11 mouse cellular contexts compared by ENCODE assay signal in the genomic region with DNA sequence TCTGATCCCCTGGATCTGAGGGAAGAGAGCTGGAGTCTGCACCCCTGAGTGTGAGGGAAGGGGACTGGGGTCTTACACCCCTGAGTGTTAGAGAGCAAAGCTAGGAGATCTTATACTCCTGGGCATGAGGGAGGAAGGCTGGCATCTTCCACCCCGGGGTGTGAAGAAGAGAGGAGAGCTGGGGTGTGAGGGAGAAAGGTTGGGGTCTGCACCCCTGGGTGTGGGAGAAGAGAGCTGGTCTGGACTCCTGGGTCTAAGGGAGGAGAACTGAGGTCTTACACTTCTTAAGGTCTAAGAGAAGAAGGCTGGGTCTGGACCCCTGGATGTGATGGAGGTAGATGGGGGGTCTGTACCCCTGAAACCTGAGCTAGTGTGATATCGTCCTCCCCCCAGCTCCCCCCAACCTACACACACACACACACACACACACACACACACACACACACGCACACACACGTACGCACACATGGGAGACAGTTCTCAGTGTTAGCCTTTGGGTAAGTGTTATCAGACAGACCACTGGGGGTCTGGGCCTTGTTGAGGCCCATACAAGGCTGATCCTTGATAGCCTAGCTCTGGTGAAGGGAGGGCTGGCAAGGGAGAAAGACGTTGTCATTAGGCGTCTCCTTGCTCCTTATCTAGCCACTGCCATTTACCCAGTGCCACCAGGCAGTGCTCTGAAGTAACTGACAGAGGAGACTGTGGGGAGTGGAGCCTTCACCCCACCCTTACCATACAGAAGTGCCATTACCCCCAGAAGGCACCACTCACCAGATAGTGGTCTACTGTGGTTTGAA. TPM values are rescaled to one million over a fixed set of nuclear protein-coding genes. Genes with fewer than 3 reads are reported as not detected.
DNase-seq lines count a peak whose midpoint lies in the region; ATAC-seq lines count a peak whose summit lies in the region.
"Had no signal": no experiment of that assay in that cellular context is flagged by ENCODE, and none has a peak within 500 bp of the region (broad histone marks: within the 10 kb centered on the region; RNA-seq: fewer than 3 reads in every experiment).

No protein-coding gene starts in this region.

- no peaks in the 10 kb centered on the region for H3K9me3 ChIP-seq in hindbrain, embryonic 11.5 days (ENCODE audit: control insufficient read depth, low read length)
- no peaks in the 10 kb centered on the region for H3K9me3 ChIP-seq in hindbrain, embryonic 12.5 days (replicated peaks)
- H3K9me3 ChIP-seq in intestine, embryonic 16.5 days (ENCODE audit: control insufficient read depth, low read length): no peaks in the 10 kb centered on the region

- no peaks in the 10 kb centered on the region for H3K36me3 ChIP-seq in hindbrain, embryonic 11.5 days (ENCODE audit: control insufficient read depth, insufficient read depth, low read length)
- no peaks in the 10 kb centered on the region for H3K36me3 ChIP-seq in hindbrain, embryonic 12.5 days
- H3K36me3 ChIP-seq in intestine, embryonic 16.5 days (ENCODE audit: control insufficient read depth, insufficient read depth, low read length): no peaks in the 10 kb centered on the region

- no peak for DNase-seq in hindbrain, embryonic 11.5 days (ENCODE audit: low spot score)
- DNase-seq in MEL-GATA-1-ER (ENCODE audit: extremely low read depth, low read depth): peak; percentile 89
- peak; percentile 51 to 62 for DNase-seq in spleen, postnatal 14 days (ENCODE audit: low spot score in 2 of 2)
- no peak for DNase-seq in B cell, adult 2 months
- DNase-seq in adrenal gland, postnatal 4 days (ENCODE audit: low spot score in 2 of 2): no peak
- no peak for DNase-seq in ovary, postnatal 10 days (ENCODE audit: low spot score)
- DNase-seq: cerebellum, postnatal 25 days; layer of hippocampus, adult 9-11 months had no signal

- H3K4me2 ChIP-seq in hindbrain, embryonic 11.5 days (replicated peaks; ENCODE audit: low read depth, low read length): no peak overlapping the region
- H3K4me2 ChIP-seq in hindbrain, embryonic 12.5 days (replicated peaks): no peak overlapping the region
- no peak overlapping the region for H3K4me2 ChIP-seq in intestine, embryonic 16.5 days (ENCODE audit: low read depth, low read length)

- H3K27ac ChIP-seq in hindbrain, embryonic 11.5 days (ENCODE audit: low read depth, low read length): no peak overlapping the region
- no peak overlapping the region for H3K27ac ChIP-seq in hindbrain, embryonic 12.5 days
- H3K27ac ChIP-seq in intestine, embryonic 16.5 days (ENCODE audit: low read length): no peak overlapping the region

- WGBS in hindbrain, embryonic 11.5 days: 80% methylated on average over 6 of the region's 7 CpGs
- 78% methylated on average over 7 of the region's 7 CpGs for WGBS in hindbrain, embryonic 12.5 days
- 71% methylated on average over 7 of the region's 7 CpGs for WGBS in intestine, embryonic 16.5 days

- no peak overlapping the region for H3K9ac ChIP-seq in hindbrain, embryonic 11.5 days (ENCODE audit: low read depth, low read length)
- no peak overlapping the region for H3K9ac ChIP-seq in hindbrain, embryonic 12.5 days
- H3K9ac ChIP-seq in intestine, embryonic 16.5 days (ENCODE audit: low read depth, low read length): no peak overlapping the region

- no peaks in the 10 kb centered on the region for H3K27me3 ChIP-seq in hindbrain, embryonic 11.5 days (ENCODE audit: control insufficient read depth, insufficient read depth, low read length)
- H3K27me3 ChIP-seq in hindbrain, embryonic 12.5 days: 0 out of 2 replicates have a peak, but pooled peaks cover 2% of the 10 kb centered on the region
- H3K27me3 ChIP-seq in intestine, embryonic 16.5 days (replicated peaks; ENCODE audit: control insufficient read depth, insufficient read depth, low read length): no peaks in the 10 kb centered on the region

- no peak overlapping the region for H3K4me3 ChIP-seq in hindbrain, embryonic 11.5 days (ENCODE audit: low read depth, low read length)
- H3K4me3 ChIP-seq in hindbrain, embryonic 12.5 days: no peak overlapping the region
- H3K4me3 ChIP-seq in intestine, embryonic 16.5 days (ENCODE audit: low read length): no peak overlapping the region

- no peaks in the 10 kb centered on the region for H3K4me1 ChIP-seq in hindbrain, embryonic 11.5 days (replicated peaks; ENCODE audit: control insufficient read depth, insufficient read depth, low read length)
- peaks cover 11% of the 10 kb centered on the region for H3K4me1 ChIP-seq in hindbrain, embryonic 12.5 days
- H3K4me1 ChIP-seq in intestine, embryonic 16.5 days (ENCODE audit: control insufficient read depth, insufficient read depth, low read length): peaks cover 5% of the 10 kb centered on the region

- ATAC-seq in hindbrain, embryonic 11.5 days (ENCODE audit: low FRiP score): peak; percentile 36; the same call in 1 of the 2 replicates
- ATAC-seq in hindbrain, embryonic 12.5 days (ENCODE audit: low FRiP score): no peak
- peak; percentile 68 for ATAC-seq in intestine, embryonic 16.5 days

RNA-seq across cellular contexts. Expression of a gene that starts 1.1 kb away (rescaled TPM):
- 2.4 and 3.5 TPM in 2 replicates for polyA plus RNA-seq in hindbrain, embryonic 11.5 days (2014; fragmentation: Nextera tagmentation; extraction: Ambion mirVana)
- polyA plus RNA-seq in hindbrain, embryonic 12.5 days (2016; fragmentation: Nextera tagmentation; extraction: Ambion mirVana): 2.1 and 2.4 TPM in 2 replicates
- polyA plus RNA-seq in intestine, embryonic 16.5 days (2015; fragmentation: Nextera tagmentation; extraction: Ambion mirVana): 2.5 and 4.3 TPM in 2 replicates
- total RNA-seq in adrenal gland, postnatal 4 days (2021): 1 to 10 TPM; 3.0 to 7.3 TPM

RNA-seq across cellular contexts. Expression of a gene that starts 22.2 kb away (rescaled TPM):
- not detected in 2 replicates for polyA plus RNA-seq in hindbrain, embryonic 11.5 days (2014; fragmentation: Nextera tagmentation; extraction: Ambion mirVana)
- not detected in 2 replicates for polyA plus RNA-seq in hindbrain, embryonic 12.5 days (2016; fragmentation: Nextera tagmentation; extraction: Ambion mirVana)
- 0.10 TPM in 1 of 2 replicates, not detected in the other for polyA plus RNA-seq in intestine, embryonic 16.5 days (2015; fragmentation: Nextera tagmentation; extraction: Ambion mirVana)
- total RNA-seq in adrenal gland, postnatal 4 days (2021): not detected
- total RNA-seq: monocyte, adult 5-6 weeks had no signal

RNA-seq across cellular contexts. Expression of a gene that starts 28.2 kb away (rescaled TPM):
- polyA plus RNA-seq in hindbrain, embryonic 11.5 days (2014; fragmentation: Nextera tagmentation; extraction: Ambion mirVana): 18.4 and 21.3 TPM in 2 replicates
- 28.9 and 29.5 TPM in 2 replicates for polyA plus RNA-seq in hindbrain, embryonic 12.5 days (2016; fragmentation: Nextera tagmentation; extraction: Ambion mirVana)
- 20.4 and 22.0 TPM in 2 replicates for polyA plus RNA-seq in intestine, embryonic 16.5 days (2015; fragmentation: Nextera tagmentation; extraction: Ambion mirVana)
- total RNA-seq in adrenal gland, postnatal 4 days (2021): 10 to 100 TPM; 25.6 to 32.3 TPM

RNA-seq across cellular contexts. Expression of a gene that starts 37.5 kb away (rescaled TPM):
- not detected in 2 replicates for polyA plus RNA-seq in hindbrain, embryonic 11.5 days (2014; fragmentation: Nextera tagmentation; extraction: Ambion mirVana)
- not detected in 2 replicates for polyA plus RNA-seq in hindbrain, embryonic 12.5 days (2016; fragmentation: Nextera tagmentation; extraction: Ambion mirVana)
- polyA plus RNA-seq in intestine, embryonic 16.5 days (2015; fragmentation: Nextera tagmentation; extraction: Ambion mirVana): not detected in 2 replicates
- under 1 TPM; 0.36 to 0.37 TPM for total RNA-seq in adrenal gland, postnatal 4 days (2021)

RNA-seq across cellular contexts. Expression of a gene that starts 54.7 kb away (rescaled TPM):
- polyA plus RNA-seq in hindbrain, embryonic 11.5 days (2014; fragmentation: Nextera tagmentation; extraction: Ambion mirVana): 12.8 and 15.4 TPM in 2 replicates
- polyA plus RNA-seq in hindbrain, embryonic 12.5 days (2016; fragmentation: Nextera tagmentation; extraction: Ambion mirVana): 15.6 and 18.2 TPM in 2 replicates
- 6.0 and 7.3 TPM in 2 replicates for polyA plus RNA-seq in intestine, embryonic 16.5 days (2015; fragmentation: Nextera tagmentation; extraction: Ambion mirVana)
- total RNA-seq in adrenal gland, postnatal 4 days (2021): 1 to 10 TPM; 5.8 to 7.0 TPM

Comparison
In these comparisons a context has a peak if more than half of its experiments do, and no peak if none do; other contexts are left out.
1. DNase-seq: peak in MEL-GATA-1-ER (single experiment) and spleen, postnatal 14 days (2 of 2); none in hindbrain, embryonic 11.5 days (single experiment), B cell, adult 2 months (0 of 2), adrenal gland, postnatal 4 days (0 of 2) and ovary, postnatal 10 days (single experiment).